Mouse (Mus musculus) c-Kit-negative CD71-positive TER-119-positive erythroid progenitor cells, embryonic 14.5 days (primary cell): ENCODE results near the gene Ptprj.

ENCODE experiments used
- DNase-seq: peaks from one replicate; pipeline ENCODE4 v3.0.0-alpha.2; 2013; ENCODE audit warnings: low read depth, low spot score

Gene Ptprj

DNA sequence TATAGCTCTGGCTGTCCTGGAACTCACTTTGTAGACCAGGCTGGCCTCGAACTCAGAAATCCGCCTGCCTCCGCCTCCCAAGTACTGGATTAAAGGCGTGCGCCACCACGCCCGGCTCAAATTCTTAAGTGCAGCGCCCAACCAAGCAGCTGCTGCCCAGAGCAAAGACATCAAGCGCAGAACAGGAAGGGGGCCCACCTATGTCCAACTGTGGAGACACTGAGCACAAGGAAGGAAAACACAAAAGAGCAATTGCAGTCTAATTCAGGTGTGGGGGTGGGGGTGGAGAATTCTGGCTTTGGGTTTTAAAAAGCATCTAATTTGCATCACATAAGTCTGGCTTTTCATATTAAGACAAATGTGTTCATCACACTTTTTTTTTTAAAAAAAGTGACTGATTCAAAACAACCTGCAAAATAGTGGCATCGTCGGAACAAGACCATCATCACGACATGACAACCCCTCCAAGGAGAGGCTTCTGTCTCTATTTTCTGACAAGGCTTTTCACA lies 20.7 kb downstream of the Ptprj start:
- DNase-seq = peak; percentile 65

DNA sequence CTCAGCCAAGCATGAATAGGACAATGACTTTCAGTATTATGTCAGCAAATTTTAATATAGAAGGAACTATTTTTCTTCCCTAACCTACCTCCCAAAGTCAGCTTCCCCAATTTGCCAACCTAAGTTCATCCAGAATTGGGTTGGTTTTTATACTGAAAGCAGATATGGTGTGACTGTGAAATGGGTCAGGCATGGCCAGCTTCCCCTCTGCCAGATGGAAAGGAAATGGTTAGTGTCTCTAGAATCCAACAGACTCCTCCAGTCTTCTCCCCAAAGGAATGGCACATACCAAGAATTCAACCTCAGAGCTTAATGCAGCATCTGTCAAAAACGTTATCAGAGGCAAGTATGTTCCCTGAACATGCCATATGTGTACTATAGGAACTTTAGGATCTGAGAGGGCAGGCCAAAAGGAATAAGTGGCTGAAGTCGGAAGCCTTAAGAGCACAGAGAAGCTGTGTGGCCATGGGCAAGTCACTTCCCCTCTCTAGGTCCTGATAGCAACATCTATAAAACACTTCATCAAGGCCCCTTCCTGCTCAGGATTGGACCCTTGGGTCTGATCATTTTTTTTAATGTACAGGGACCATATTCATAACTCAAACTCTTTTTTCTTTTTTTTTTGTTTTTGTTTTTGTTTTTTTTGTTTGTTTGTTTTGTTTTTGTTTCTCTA lies 21.3 kb downstream of the Ptprj start:
- no peak for DNase-seq

DNA sequence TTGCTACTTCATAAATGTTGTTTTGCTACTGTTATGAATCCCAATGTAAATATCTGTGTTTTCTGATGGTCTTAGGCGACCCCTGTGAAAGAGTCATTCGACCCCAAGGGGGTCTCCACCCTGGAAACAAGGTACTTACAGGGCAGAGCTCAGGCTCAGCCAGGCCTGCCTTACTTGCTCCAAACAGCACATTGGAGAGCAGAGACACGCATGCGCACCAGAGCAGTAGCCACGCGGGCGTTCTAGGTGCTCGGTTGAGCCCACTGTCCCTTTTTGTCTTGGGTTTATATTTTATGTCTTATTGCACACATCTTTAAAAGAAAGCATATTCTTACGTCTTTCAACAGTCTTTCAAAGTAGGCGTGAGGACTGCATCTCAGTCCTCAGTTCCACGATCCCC lies 22.1 kb downstream of the Ptprj start:
- no peak for DNase-seq

DNA sequence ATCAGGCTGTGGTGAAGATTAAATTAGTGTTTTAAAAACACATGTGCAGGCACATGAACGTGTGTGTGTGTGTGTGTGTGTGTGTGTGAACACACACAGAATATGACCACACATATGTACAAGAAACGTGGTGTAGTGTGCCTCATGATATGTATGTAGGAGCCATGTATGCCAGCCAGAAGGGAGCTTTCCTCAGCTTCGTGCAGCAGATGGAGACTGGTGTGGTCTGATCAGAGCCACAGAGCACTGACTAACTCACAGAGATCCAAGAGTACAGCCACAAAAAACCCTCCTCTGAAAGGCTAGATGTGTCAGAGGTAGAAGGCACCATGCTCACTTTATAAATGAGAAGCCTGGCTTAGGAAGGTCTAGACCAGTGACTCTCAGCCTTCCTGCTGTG lies 22.5 kb downstream of the Ptprj start:
- DNase-seq = no peak

DNA sequence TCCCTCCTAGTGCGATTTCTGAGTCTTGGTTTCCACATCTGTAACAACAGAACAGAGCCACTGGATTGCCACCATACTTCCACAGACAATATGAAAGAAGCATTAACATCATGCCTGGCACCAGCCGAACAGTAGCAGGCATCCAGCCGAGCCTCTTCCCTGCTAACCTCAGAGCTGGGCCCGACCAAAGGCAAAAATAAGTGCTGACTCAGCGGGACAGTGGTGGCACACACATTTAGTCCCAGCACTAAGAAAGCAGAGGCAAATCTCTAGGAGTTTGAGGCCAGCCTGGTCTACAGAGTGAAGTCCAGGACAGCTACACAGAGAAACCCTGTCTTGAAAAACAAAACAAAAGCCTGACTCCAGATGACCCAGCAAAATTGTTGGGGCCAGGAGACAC lies 24.7 kb downstream of the Ptprj start:
- DNase-seq = no peak

DNA sequence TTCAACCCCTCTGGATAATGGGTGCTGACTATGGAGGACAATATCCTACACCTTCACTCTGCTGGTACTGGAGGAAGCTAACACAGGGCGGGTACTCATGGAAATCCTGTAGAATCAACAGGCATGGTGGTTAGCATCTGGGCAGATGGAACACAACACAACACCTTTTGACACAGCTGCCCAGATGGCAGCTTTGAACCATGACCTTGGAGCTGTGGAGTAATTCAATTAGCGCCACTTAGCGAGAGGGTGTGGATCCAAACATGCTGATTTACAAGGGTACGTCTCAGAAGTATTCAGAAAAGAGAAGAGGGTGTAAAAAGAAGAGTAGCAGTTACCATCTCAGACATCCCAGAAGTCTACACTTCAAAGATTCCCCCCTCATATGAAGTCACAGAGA lies 25.6 kb downstream of the Ptprj start:
- no peak for DNase-seq

DNA sequence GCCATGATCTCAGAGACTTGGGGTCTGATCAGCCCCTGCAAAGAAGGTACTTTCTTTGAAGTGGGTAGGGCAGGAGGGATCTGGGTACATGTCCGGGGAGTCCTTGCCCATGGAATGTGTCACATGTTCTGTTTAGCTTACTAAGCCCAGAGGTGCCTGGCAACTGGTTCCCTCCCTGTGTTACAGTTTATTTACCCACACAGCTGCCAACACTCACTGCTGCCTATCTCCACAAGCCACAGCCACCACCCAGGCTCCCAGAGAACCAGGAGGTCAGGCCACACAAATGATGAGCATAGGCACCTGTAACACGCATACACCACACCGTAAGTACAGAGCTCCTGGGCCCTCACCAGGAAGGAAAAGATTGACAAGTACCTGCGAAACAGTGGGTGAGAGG lies 26.6 kb downstream of the Ptprj start:
- no peak for DNase-seq

DNA sequence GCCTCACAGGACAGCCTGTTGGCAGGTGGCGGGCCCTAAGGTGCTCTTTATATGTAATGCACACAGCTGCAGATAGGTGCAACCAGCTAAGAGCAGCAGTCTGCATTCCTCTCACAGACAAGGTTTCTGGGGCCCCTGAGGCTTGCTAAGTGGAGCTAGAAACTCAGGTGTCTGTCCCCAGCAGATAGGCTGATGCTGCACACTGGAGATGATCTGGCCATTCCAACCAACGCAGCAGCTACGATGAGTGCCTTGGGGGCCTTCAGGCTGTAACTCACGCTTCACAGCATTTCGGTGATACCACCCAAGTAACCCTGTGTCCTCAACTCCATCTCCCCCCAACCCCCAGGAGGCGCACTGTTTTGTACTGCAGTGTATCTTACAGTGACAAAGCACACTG lies 29.8 kb downstream of the Ptprj start:
- no peak for DNase-seq

DNA sequence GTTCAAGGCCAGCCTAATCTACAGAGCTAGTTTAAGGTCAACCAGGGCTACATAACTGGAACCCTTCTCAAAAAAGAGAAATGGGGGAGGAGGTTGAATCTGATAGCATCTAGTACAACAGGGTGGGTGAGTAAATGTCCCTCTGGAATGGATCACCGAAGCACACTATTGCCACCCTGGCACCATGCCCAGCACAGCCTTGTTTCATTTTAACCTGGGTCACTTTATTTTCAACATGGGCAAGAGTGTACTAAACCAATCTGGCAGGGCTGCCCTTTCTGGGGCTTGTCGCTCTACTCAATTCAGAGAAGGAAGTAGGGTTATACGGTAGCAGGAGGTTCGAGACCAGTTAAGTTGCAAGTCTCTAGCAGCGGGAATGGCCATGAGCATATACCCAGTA lies 31.9 kb downstream of the Ptprj start:
- DNase-seq = no peak

DNA sequence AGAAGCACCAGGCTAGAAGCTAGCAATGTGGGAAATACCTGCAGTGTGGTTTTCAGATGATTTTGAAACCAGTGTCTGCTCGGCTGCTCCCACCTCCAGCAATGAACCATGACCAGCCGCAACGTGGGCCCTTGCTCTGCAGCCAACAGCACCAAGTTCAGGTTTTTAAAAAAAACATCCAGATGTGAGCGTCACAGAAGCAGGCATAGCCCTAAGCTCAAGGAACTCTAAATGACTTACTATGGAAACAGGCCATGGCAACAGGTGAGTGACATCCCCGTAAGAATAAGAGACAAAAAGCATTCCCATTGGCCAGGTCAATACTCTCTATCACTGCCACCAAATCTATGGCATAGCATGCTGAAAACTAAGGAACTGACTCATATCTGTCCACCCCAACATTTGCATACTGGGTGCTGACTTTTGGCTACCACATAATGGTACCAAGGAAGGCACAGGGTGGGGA lies 33.3 kb downstream of the Ptprj start:
- no peak for DNase-seq

DNA sequence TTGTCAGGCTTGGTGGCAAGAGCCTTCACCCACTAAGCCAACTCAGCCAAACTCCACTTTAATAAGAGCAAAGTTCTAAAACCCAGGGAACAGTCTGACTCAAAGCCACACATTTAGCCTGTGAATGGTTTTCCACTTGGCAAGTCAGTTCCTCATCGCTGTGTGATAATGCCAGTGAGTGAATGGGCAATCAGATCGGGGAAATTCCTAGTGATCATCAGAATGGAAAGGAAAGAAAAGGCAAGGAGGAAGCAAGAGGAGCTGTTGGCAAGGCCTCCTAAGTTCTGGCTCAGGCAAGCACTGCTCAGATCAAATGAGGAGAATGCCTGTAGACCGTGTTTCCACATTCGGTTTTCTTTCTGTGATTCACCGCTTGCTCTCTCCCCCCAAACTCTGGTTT lies 35.2 kb downstream of the Ptprj start:
- no peak for DNase-seq

DNA sequence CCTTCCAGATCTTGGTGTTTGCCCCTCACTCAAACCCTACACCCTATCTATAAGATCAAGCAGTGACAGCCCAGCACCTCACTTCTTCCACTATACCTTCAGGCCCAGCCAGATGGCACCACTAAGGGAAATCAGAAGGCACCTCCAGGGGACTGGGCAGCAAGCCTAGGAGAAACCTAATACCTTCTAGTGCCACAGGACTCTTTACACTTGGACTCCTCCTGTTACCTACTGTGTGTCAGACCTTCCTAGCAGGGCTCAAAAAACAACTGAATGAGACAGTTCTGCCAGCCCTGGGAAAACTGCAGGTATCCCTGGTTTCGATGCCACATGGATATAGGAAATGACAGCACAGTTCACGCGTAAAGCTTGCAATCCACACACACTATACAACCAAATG lies 36.5 kb downstream of the Ptprj start:
- DNase-seq = no peak

DNA sequence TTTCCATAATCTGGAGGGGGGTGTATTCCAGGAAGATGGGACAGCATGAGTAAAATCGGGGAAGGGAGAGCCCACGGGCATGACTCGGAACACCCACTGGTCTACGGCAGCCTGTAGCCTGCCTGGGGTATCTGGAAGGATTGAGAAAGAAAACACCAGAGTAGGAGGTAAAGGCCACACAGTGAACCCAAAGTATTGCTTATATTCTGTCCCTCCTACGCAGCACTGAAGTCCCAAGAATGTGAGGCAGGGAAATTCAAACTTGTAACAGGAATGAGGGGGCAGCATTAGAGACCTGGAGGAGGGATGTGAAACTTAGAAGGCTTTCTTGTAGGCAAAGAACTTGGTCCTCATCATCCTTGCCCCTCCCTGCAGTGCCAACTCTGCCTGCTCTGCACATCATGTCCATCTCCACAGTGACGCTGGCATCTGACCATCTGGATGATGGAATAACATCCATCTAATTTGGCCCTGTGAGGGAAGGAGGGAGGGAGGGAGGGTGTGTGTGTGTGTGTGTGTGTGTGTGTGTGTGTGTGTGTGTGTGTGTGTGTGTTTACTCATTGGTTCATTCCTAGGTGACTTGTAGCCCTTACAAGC lies 37.2 kb downstream of the Ptprj start:
- DNase-seq = no peak

DNA sequence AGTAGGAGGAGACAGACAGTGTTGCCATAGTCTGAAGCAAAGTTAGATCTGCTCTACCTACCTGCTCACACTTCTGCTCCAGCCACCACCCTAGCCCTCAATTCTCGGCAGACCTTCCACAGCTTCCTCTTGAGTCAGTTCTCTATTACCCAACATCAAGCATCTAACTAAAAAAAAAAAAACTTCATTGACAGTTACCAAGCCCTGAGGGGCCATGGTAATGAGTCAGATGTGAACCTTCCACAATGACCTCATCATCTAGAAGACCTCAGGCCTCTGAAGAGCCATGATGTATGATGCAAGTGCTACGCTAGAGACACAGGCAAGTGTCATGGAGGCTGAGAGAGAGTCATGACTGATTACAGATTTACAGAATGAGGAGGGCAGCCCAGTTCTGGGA lies 37.8 kb downstream of the Ptprj start:
- DNase-seq = no peak

DNA sequence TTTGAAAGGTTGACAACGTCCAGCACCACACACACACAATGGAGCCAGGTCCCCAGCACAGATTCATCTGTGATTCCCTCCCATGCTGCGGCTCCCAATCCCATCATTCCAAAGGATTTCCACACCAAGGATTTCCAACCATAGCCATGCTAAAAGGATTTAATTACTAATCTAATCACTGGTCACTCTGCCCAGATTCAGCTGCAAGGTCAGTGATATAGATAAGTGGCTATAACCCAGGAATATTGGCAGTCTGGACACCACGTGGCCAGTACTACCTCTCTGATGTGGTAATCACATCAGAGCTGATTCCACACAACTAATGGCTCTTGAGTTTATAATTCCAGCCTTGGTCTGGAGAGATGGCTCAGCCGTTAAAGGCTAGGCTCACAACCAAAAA lies 41.2 kb downstream of the Ptprj start:
- no peak for DNase-seq

DNA sequence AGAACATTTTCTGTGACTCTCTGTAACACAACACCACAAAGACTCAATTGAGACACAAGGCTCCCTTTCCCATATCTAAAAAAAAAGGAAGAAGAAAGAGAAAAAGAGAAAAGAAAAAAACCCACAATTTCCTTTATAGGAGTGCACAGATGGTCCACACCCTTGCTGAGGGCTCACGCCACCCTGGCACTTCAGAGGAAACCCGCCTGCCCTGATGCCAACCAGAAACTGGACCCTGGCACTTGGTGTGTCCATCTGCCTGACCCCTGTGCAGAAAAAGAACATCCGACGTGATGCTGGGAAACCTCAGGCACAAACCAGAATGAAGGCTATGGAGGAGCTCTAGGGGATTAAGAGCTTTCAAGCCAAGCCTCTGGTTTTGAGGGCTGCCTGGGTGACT lies 43.2 kb downstream of the Ptprj start:
- DNase-seq = no peak

DNA sequence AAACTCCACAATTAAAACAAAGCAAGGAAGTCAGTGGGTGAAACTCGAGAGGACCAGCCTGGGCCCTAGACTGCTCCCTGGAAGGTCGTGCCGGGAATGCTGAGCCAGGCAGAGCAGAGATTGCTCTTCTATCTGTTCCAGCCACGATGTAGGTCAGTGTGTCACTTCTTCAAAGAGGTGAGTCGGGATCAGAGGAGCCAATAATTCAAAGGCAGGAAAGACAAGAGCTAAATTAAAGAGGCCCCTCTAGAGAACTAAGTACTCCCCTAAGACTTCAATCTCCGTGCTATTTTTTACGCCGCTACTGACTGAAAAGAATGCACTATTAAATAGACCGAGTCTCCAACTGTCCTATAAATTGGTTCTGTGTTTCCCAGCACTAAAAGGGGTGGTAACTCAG lies 43.9 kb downstream of the Ptprj start:
- no peak for DNase-seq

DNA sequence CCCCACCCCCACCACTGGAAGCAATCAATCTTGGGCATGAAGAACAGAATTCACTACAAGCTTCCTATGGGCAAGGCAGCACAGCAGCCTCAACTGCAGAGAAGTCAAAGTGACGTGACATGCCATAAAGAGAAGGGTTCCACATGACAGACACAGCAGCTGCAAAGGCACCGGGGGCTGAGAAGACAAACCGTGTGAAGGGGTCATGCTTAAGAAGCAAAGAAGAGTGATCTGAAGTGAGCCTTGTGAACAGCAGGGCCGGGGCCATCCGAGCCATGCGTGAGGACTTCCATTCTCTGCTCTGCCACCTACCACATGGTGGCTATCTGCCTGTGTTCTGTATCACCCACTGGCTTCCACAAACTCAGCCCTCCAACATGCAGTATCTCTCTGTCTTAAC lies 45.7 kb downstream of the Ptprj start:
- no peak for DNase-seq

DNA sequence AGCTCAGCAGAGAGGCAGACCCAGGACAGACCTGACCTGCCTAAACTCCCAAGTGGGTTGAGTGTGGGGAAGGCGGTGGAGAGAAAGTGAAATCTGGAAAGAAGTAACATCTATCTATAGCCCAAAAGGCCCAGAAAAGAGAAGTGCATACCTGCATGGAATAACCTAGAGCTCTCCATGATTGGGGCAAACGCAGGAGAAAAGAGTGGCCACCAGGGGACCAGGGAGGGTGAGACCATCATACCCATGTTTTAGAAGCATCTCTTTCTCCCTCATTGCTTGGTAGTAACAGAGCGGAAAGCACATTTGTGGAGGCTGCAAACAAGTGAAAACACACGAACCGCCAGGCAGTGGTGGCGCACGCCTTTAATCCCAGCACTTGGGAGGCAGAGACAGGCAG lies 46.5 kb downstream of the Ptprj start:
- DNase-seq = no peak

DNA sequence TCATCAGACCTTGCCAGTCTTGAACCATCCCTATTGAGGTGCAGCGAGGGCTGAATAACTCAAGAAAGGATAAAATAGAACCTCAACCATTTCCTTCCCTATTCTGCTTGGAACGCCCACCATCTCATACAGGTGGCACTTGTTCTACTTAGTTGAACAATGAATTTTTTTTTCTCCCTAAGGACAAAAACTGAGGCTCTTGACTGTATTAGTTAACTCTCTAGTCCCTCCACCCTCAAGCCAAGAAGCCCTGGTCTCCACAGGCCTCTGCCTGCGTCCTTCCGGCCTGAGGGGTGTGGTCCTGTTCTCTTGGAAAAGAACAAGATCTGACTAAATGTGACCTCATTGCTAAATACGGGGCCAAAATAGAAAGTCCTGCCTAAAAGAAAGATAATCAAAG lies 48.4 kb downstream of the Ptprj start:
- DNase-seq = no peak

DNA sequence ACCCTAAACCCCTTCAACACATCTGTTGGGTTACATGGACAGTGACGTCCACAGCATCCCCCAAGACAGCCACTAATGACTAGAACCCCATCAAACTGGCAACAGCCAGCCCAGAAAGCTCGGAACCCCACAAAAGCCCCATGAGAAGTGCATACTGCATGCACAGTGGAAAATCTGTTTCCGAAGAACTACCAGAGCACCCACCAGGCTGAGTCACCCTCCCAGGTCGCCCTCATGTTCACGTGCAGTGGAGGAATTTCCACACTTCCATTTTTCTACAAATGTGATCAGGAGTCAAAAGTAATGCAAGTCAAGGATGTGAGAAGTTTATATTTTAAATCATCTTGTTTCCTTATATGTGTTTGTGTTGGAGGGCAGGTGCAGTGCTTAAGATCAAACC lies 52.3 kb downstream of the Ptprj start:
- DNase-seq = no peak

DNA sequence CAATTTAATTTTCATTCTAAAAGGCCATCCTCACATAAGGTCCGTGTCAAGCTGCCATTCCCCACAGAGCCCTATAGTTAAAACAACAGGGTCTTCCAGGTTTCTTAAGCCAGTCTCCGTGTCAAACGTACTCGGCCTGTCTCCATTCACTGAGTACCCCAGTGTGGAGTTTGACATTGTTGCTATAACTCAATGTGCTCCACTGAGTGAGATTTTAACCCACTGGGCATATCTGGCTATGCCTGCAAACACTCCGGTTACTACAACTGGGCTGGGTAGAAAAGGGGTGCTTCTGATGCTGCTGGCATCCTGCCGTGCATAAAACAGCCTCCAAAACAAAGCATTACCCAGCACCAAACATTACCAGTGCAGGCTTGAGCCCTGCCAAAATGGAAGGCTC lies 53.5 kb downstream of the Ptprj start:
- no peak for DNase-seq

DNA sequence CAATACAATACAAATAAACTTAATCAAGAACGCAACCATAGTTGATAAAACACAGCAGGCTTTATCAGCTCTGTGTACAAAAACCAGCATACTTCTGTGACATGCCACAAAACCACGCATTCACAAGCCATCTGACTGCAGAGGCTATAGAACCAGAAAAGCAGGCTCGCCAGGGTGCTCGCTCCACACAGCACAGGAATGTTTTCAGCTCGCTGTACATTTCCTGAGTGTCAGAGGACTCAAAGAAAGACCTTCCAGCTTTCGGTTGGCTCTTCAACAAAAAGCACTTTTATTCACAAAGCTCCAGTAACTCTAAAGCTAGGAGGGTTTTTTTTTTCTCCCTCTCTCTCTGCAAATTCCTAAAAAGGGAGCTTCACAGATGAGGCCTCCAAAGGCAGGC lies 53.9 kb downstream of the Ptprj start:
- DNase-seq = no peak

DNA sequence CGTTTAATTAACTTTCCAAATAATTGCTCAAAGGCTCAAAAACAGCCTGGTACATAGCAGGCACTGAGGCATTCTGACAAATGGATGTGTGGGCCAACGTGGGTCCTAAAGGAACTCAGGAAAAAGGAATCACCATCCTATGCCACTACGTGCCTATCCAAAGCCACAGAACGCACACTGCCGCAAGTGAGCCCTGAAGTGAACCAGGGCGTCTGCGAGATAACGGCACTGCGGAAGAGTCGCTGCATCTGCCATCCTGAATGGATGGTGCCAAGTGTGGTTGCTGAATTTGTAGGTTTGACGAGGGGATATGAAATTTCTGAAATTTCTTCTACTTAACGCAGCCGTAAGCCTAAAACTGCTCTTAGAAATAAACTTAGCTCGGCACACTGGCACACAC lies 54.6 kb downstream of the Ptprj start:
- DNase-seq = no peak
